Comparison of ENCODE assay signal across 21 mouse cellular contexts in the genomic region with DNA sequence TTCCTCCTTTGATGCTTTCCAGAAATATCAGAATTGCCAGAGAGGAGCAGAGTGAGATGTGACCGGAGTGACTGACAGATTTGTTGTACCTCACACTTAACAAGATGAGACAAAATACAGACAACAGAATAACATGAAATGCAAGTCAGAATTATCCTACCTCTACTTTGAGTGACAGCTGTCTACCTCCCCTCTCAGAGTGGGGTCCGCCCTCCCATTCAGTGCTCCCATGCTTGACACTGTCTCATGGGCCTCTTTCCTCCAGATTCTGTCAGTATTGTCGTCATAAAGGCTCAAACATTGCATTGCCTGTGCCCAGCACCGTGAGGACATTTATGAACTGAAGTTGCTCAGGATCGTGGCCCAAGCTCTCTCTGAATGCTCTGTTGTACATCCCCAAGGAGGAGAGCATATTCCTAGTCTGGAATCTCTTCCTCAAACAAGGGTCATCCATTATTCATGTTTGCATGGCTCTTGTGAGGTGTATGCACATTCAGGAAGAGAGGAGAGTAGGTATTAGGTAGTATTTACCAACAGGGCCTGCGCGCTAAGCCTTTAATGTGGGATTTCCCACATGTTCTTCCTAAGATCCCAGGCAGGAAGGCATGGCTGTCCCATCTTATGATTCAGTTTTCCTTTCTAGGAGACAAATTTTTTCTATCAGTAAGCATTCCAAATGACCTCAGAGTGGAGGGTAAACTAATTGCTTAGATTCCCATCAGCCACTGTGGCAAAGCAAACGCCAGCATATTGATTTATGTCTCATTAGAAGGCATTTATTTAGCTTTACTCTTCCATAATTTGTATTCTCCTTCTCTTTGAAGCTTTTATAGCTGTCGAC. TPM values are rescaled to one million over a fixed set of nuclear protein-coding genes. Genes with fewer than 3 reads are reported as not detected.
A peak's percentile ranks its signal among the peaks of the same experiment; 100 is the strongest.
DNase-seq lines count a peak whose midpoint lies in the region; ATAC-seq lines count a peak whose summit lies in the region.
"Had no signal": no experiment of that assay in that cellular context is flagged by ENCODE, and none has a peak within 500 bp of the region (broad histone marks: within the 10 kb centered on the region; RNA-seq: fewer than 3 reads in every experiment).

No protein-coding gene starts in this region.

- 62% methylated on average over 9 of the region's 9 CpGs for WGBS in forebrain, embryonic 16.5 days
- 63% methylated on average over 9 of the region's 9 CpGs for WGBS in forebrain, embryonic 13.5 days
- 60% methylated on average over 9 of the region's 9 CpGs for WGBS in kidney, embryonic 14.5 days
- 62% methylated on average over 9 of the region's 9 CpGs for WGBS in midbrain, embryonic 10.5 days
- whole genome bisulfite sequencing in midbrain, embryonic 14.5 days = 59% methylated on average over 9 of the region's 9 CpGs
- WGBS in midbrain, embryonic 16.5 days = 60% methylated on average over 9 of the region's 9 CpGs

- no peaks in the 10 kb centered on the region for H3K36me3 ChIP-seq in forebrain, embryonic 16.5 days (ENCODE audit: control insufficient read depth, insufficient read depth)
- H3K36me3 ChIP-seq in forebrain, embryonic 13.5 days (ENCODE audit: poor library complexity, severe bottlenecking) = 0 out of 2 replicates have a peak, but pooled peaks cover 5% of the 10 kb centered on the region
- H3K36me3 ChIP-seq in kidney, embryonic 14.5 days (ENCODE audit: control insufficient read depth, insufficient read depth, low read length) = peaks cover 8% of the 10 kb centered on the region
- H3K36me3 ChIP-seq in midbrain, embryonic 10.5 days = peaks cover 6% of the 10 kb centered on the region; the same call in 1 of the 2 replicates
- H3K36me3 ChIP-seq in midbrain, embryonic 14.5 days (ENCODE audit: control insufficient read depth, insufficient read depth, low read length) = no peaks in the 10 kb centered on the region
- H3K36me3 ChIP-seq in midbrain, embryonic 16.5 days (ENCODE audit: control insufficient read depth, insufficient read depth, low read length) = no peaks in the 10 kb centered on the region
- H3K36me3 ChIP-seq: hindbrain, embryonic 15.5 days; stomach, embryonic 15.5 days had no signal

- no peak overlapping the region for H3K4me2 ChIP-seq in forebrain, embryonic 16.5 days (ENCODE audit: low read length)
- H3K4me2 ChIP-seq in forebrain, embryonic 13.5 days = no peak overlapping the region
- H3K4me2 ChIP-seq in kidney, embryonic 14.5 days (replicated peaks; ENCODE audit: low read depth, low read length) = no peak overlapping the region
- H3K4me2 ChIP-seq in midbrain, embryonic 14.5 days (ENCODE audit: low read length) = no peak overlapping the region
- H3K4me2 ChIP-seq in midbrain, embryonic 16.5 days (ENCODE audit: low read length) = no peak overlapping the region
- H3K4me2 ChIP-seq: embryonic facial prominence, embryonic 12.5 days; heart, embryonic 11.5 days; hindbrain, embryonic 15.5 days; limb, embryonic 13.5 days; stomach, embryonic 15.5 days had no signal

- H3K4me3 ChIP-seq in forebrain, embryonic 16.5 days (replicated peaks; ENCODE audit: low read length) = no peak overlapping the region
- H3K4me3 ChIP-seq in forebrain, embryonic 13.5 days = no peak overlapping the region
- H3K4me3 ChIP-seq in kidney, embryonic 14.5 days (ENCODE audit: low read length) = no peak overlapping the region
- H3K4me3 ChIP-seq in midbrain, embryonic 10.5 days = no peak overlapping the region
- no peak overlapping the region for H3K4me3 ChIP-seq in midbrain, embryonic 14.5 days (replicated peaks; ENCODE audit: low read depth, low read length)
- no peak overlapping the region for H3K4me3 ChIP-seq in midbrain, embryonic 16.5 days (ENCODE audit: low read depth, low read length)
- H3K4me3 ChIP-seq: embryonic facial prominence, embryonic 12.5 days; erythroblast, embryonic 14.5 days; gastrocnemius, adult 2 months; hindbrain, embryonic 15.5 days; limb, embryonic 13.5 days; stomach, embryonic 15.5 days had no signal

- no peak overlapping the region for H3K9ac ChIP-seq in forebrain, embryonic 16.5 days (replicated peaks; ENCODE audit: low read depth, low read length)
- no peak overlapping the region for H3K9ac ChIP-seq in forebrain, embryonic 13.5 days
- no peak overlapping the region for H3K9ac ChIP-seq in kidney, embryonic 14.5 days (ENCODE audit: low read depth, low read length)
- H3K9ac ChIP-seq in midbrain, embryonic 14.5 days (replicated peaks; ENCODE audit: low read length) = no peak overlapping the region
- H3K9ac ChIP-seq in midbrain, embryonic 16.5 days (ENCODE audit: low read depth, low read length) = no peak overlapping the region
- H3K9ac ChIP-seq: embryonic facial prominence, embryonic 12.5 days; hindbrain, embryonic 15.5 days; limb, embryonic 13.5 days; stomach, embryonic 15.5 days had no signal

- DNase-seq in kidney, postnatal 10 days = no peak
- no peak for DNase-seq in midbrain, embryonic 10.5 days (ENCODE audit: low spot score)
- DNase-seq in midbrain, embryonic 14.5 days = no peak
- DNase-seq in spleen, adult 12 weeks (ENCODE audit: low spot score) = no peak
- DNase-seq: adrenal gland, adult 8-10 months; cerebellum, adult 9-10 months; gastrocnemius, adult 2 months; heart, postnatal 14 days; lung, postnatal 10 days had no signal

- no peaks in the 10 kb centered on the region for H3K9me3 ChIP-seq in forebrain, embryonic 16.5 days (ENCODE audit: control insufficient read depth, low read length)
- H3K9me3 ChIP-seq in forebrain, embryonic 13.5 days (replicated peaks) = no peaks in the 10 kb centered on the region
- no peaks in the 10 kb centered on the region for H3K9me3 ChIP-seq in kidney, embryonic 14.5 days (ENCODE audit: control insufficient read depth, low read length)
- H3K9me3 ChIP-seq in midbrain, embryonic 10.5 days (replicated peaks) = no peaks in the 10 kb centered on the region
- no peaks in the 10 kb centered on the region for H3K9me3 ChIP-seq in midbrain, embryonic 14.5 days (ENCODE audit: control insufficient read depth, low read length)
- H3K9me3 ChIP-seq in midbrain, embryonic 16.5 days (replicated peaks; ENCODE audit: control insufficient read depth, low read length, poor library complexity, severe bottlenecking) = no peaks in the 10 kb centered on the region
- H3K9me3 ChIP-seq: embryonic facial prominence, embryonic 12.5 days; hindbrain, embryonic 15.5 days; limb, embryonic 13.5 days; stomach, embryonic 15.5 days had no signal

- peaks cover 12% of the 10 kb centered on the region for H3K4me1 ChIP-seq in forebrain, embryonic 16.5 days (replicated peaks; ENCODE audit: control insufficient read depth, insufficient read depth, low read length)
- peaks cover 33% of the 10 kb centered on the region for H3K4me1 ChIP-seq in forebrain, embryonic 13.5 days
- H3K4me1 ChIP-seq in kidney, embryonic 14.5 days (ENCODE audit: control insufficient read depth, insufficient read depth, low read length) = peaks cover 42% of the 10 kb centered on the region
- peaks cover 82% of the 10 kb centered on the region for H3K4me1 ChIP-seq in midbrain, embryonic 10.5 days
- H3K4me1 ChIP-seq in midbrain, embryonic 14.5 days (ENCODE audit: control insufficient read depth, insufficient read depth, low read length) = peaks cover 13% of the 10 kb centered on the region; the same call in 1 of the 2 replicates
- no peaks in the 10 kb centered on the region for H3K4me1 ChIP-seq in midbrain, embryonic 16.5 days (ENCODE audit: control insufficient read depth, insufficient read depth, low read length)

- no peaks in the 10 kb centered on the region for H3K27me3 ChIP-seq in forebrain, embryonic 16.5 days (replicated peaks; ENCODE audit: control insufficient read depth, insufficient read depth, low read length)
- H3K27me3 ChIP-seq in forebrain, embryonic 13.5 days = no peaks in the 10 kb centered on the region; the same call in 1 of the 2 replicates
- no peaks in the 10 kb centered on the region for H3K27me3 ChIP-seq in kidney, embryonic 14.5 days (ENCODE audit: control insufficient read depth, insufficient read depth, low read length)
- H3K27me3 ChIP-seq in midbrain, embryonic 10.5 days (ENCODE audit: low read depth, poor library complexity, severe bottlenecking) = no peaks in the 10 kb centered on the region
- no peaks in the 10 kb centered on the region for H3K27me3 ChIP-seq in midbrain, embryonic 14.5 days (ENCODE audit: control insufficient read depth, insufficient read depth, low read length)
- no peaks in the 10 kb centered on the region for H3K27me3 ChIP-seq in midbrain, embryonic 16.5 days (ENCODE audit: control insufficient read depth, insufficient read depth, low read depth, low read length)
- H3K27me3 ChIP-seq: embryonic facial prominence, embryonic 12.5 days; hindbrain, embryonic 15.5 days; limb, embryonic 13.5 days; Patski; stomach, embryonic 15.5 days had no signal

- peak; percentile 52; the same call in 1 of the 2 replicates for ATAC-seq in forebrain, embryonic 16.5 days
- no peak for ATAC-seq in forebrain, embryonic 13.5 days
- ATAC-seq in kidney, embryonic 14.5 days (ENCODE audit: low FRiP score, low TSS enrichment) = peak; percentile 22; the same call in 1 of the 2 replicates
- no peak for ATAC-seq in midbrain, embryonic 14.5 days (ENCODE audit: low FRiP score, low TSS enrichment)
- ATAC-seq in midbrain, embryonic 16.5 days = 0 out of 2 replicates have a peak, but pooled peaks have one; percentile 36
- ATAC-seq: CD4-positive, CD25-positive, alpha-beta regulatory T cell, adult 4 months; Patski had no signal

- H3K27ac ChIP-seq in forebrain, embryonic 16.5 days (ENCODE audit: low read length) = no peak overlapping the region
- no peak overlapping the region for H3K27ac ChIP-seq in forebrain, embryonic 13.5 days
- peak overlapping the region; percentile 73; the same call in 1 of the 2 replicates for H3K27ac ChIP-seq in kidney, embryonic 14.5 days (ENCODE audit: low read depth, low read length)
- peak overlapping the region; percentile 35; the same call in 1 of the 2 replicates for H3K27ac ChIP-seq in midbrain, embryonic 10.5 days (replicated peaks)
- no peak overlapping the region; the same call in 1 of the 2 replicates for H3K27ac ChIP-seq in midbrain, embryonic 14.5 days (replicated peaks; ENCODE audit: low read depth, low read length)
- no peak overlapping the region for H3K27ac ChIP-seq in midbrain, embryonic 16.5 days (ENCODE audit: low read length)
- H3K27ac ChIP-seq: embryonic facial prominence, embryonic 12.5 days; gastrocnemius, adult 2 months; hindbrain, embryonic 15.5 days; limb, embryonic 13.5 days; stomach, embryonic 15.5 days had no signal

RNA-seq across cellular contexts. Expression of a gene that starts 14.7 kb away (rescaled TPM):
- polyA plus RNA-seq in forebrain, embryonic 16.5 days (2015; fragmentation: Nextera tagmentation; extraction: Ambion mirVana) = 28.4 and 39.7 TPM in 2 replicates
- polyA plus RNA-seq in forebrain, embryonic 13.5 days (2015; fragmentation: Nextera tagmentation; extraction: Ambion mirVana) = 22.7 and 27.1 TPM in 2 replicates
- 74.3 and 95.7 TPM in 2 replicates for polyA plus RNA-seq in kidney, embryonic 14.5 days (2014; fragmentation: Nextera tagmentation; extraction: Ambion mirVana)
- polyA plus RNA-seq in midbrain, embryonic 10.5 days (2016; fragmentation: Nextera tagmentation; extraction: Ambion mirVana) = 41.0 and 41.6 TPM in 2 replicates
- polyA plus RNA-seq in midbrain, embryonic 14.5 days (2014; fragmentation: Nextera tagmentation; extraction: Ambion mirVana) = 8.5 and 48.3 TPM in 2 replicates
- 28.2 and 31.6 TPM in 2 replicates for polyA plus RNA-seq in midbrain, embryonic 16.5 days (2015; fragmentation: Nextera tagmentation; extraction: Ambion mirVana)

RNA-seq across cellular contexts. Expression of a gene that starts 57.9 kb away (rescaled TPM):
- polyA plus RNA-seq in forebrain, embryonic 16.5 days (2015; fragmentation: Nextera tagmentation; extraction: Ambion mirVana) = 163 and 184 TPM in 2 replicates
- 258 and 265 TPM in 2 replicates for polyA plus RNA-seq in forebrain, embryonic 13.5 days (2015; fragmentation: Nextera tagmentation; extraction: Ambion mirVana)
- polyA plus RNA-seq in kidney, embryonic 14.5 days (2014; fragmentation: Nextera tagmentation; extraction: Ambion mirVana) = 230 and 277 TPM in 2 replicates
- polyA plus RNA-seq in midbrain, embryonic 10.5 days (2016; fragmentation: Nextera tagmentation; extraction: Ambion mirVana) = 221 and 237 TPM in 2 replicates
- polyA plus RNA-seq in midbrain, embryonic 14.5 days (2014; fragmentation: Nextera tagmentation; extraction: Ambion mirVana) = 178 and 196 TPM in 2 replicates
- 138 and 143 TPM in 2 replicates for polyA plus RNA-seq in midbrain, embryonic 16.5 days (2015; fragmentation: Nextera tagmentation; extraction: Ambion mirVana)

Comparison
In these comparisons a context has a peak if more than half of its experiments do, and no peak if none do; other contexts are left out.
1. ATAC-seq: peak in forebrain, embryonic 16.5 days (single experiment), kidney, embryonic 14.5 days (single experiment) and midbrain, embryonic 16.5 days (single experiment); none in forebrain, embryonic 13.5 days (single experiment) and midbrain, embryonic 14.5 days (single experiment).
2. H3K27ac ChIP-seq: peak in kidney, embryonic 14.5 days (single experiment) and midbrain, embryonic 10.5 days (single experiment); none in forebrain, embryonic 16.5 days (single experiment), forebrain, embryonic 13.5 days (single experiment), midbrain, embryonic 14.5 days (single experiment) and midbrain, embryonic 16.5 days (single experiment).